Mouse (Mus musculus): ENCODE measurements around the gene Wnt10b.

Wnt10b gene

GRCm38 (mm10) chr15:98729791-98730545 is 48.0 kb downstream of the Wnt10b start:
- DNase-seq (ENCODE audit: low spot score in 2 of 2) = no peak

GRCm38 (mm10) chr15:98728366-98728765 is 49.6 kb downstream of the Wnt10b start:
- no peak for DNase-seq (ENCODE audit: low spot score in 2 of 2)

- DNase-seq (ENCODE audit: low spot score in 2 of 2) = no peak
These were observed 50.3 kb downstream of the Wnt10b start, which contains the start of gene Fkbp11 for GRCm38 (mm10) chr15:98727443-98728321. TSS of gene Fkbp11 (minus strand) at chr15:98728198.

DNA sequence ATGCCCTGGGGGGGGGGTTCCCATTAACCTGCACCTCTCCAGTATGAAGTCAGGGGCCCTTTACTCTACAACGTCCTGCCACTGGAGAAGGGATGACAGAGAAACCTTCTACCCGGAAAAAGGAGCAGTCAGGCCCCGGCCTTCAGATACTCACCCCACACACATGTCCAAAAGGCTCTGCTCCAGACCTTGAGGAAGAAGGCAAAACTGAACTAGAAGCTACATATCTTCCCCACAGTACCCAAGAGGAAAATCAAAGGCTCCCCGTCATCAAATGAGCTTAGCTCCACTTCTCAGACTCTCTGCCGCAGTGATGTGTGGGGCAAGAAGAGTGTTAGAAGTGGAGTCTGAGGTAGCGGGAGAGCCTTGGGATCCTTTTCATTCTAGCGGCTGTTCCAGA is 51.2 kb downstream of the Wnt10b start:
- no peak for DNase-seq (ENCODE audit: low spot score in 2 of 2)

DNA sequence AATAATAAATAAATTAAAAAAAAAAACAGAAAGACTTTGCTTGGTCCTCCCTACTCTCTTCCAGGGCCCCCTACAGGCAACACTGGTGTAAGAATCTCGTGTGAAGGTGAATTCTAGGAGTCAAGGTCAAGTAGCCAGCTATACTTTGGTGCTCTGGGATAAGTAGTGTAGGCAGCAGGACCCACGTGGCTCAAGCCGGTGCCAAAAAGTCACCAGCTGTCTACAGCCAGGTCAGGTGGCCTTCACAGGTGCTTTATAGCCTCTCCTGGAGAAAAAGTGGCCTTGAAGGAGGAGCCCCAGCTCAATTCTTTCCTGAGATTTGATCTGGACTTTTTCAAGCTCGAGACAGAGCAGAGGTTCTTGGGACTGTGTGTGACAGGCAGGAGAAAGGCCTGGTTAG is 51.9 kb downstream of the Wnt10b start:
- no peak for DNase-seq (ENCODE audit: low spot score in 2 of 2)

DNA sequence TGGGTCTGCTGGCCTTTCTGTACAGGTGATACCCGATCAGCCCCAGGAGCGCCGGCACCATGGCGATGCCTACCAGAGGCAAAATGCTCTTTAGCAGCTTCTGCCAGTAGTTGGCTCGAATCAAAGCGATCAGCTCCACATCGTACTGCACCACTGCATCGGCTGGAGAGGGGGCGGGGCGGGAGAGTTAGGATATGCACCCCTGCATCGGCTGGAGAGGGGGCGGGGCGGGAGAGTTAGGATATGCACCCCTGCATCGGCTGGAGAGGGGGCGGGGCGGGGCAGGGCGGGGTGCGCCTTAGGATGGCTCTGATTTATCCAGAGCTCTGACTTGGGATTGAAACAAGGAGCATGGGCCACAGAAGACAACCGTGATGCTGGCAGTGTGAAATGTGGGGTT is 53.5 kb downstream of the Wnt10b start:
- DNase-seq (ENCODE audit: low spot score in 2 of 2) = no peak

GRCm38 (mm10) chr15:98722854-98723253 is 55.1 kb downstream of the Wnt10b start:
- no peak for DNase-seq (ENCODE audit: low spot score in 2 of 2)

- no peak for DNase-seq (ENCODE audit: low spot score in 2 of 2)
These were observed 55.8 kb downstream of the Wnt10b start for GRCm38 (mm10) chr15:98722191-98722590.

Measured in right cerebral cortex, adult 2 months (tissue).